Mouse (Mus musculus) liver, embryonic 14.5 days (tissue): ENCODE results near the gene Cep152. TPM values are rescaled to one million over a fixed set of nuclear protein-coding genes. Genes with fewer than 3 reads are reported as not detected.

Source experiments
- ATAC-seq: fragments of 200-750 bp; cut with Nextera tagmentation; 2 replicates; pipeline ENCODE4 v1.8.0; 2017; ENCODE audit warnings: moderate number of reproducible peaks, mild to moderate bottlenecking, moderate library complexity; ENCODE audit not compliant: insufficient read depth
- DNase-seq, 3 experiments: peaks; one replicate each; pipeline ENCODE4 v3.0.0-alpha.2; 2012 to 2013; ENCODE audit warnings: low read depth in 3 of 3, low spot score in 3 of 3
- H3K27ac ChIP-seq: fragments of 300-500 bp; sonication (generic); 2 replicates; pipeline ENCODE4 v1.5.1; 2014; ENCODE audit warnings: moderate library complexity, mild to moderate bottlenecking, control low read depth, inconsistent platforms
- H3K27me3 ChIP-seq: fragments of 300-500 bp; sonication (generic); 2 replicates; pipeline ENCODE4 v1.6.1; 2014; ENCODE audit warnings: mild to moderate bottlenecking, low read length, moderate library complexity; ENCODE audit not compliant: control insufficient read depth, insufficient read depth
- H3K36me3 ChIP-seq: fragments of 300-500 bp; sonication (generic); replicated peaks from 2 replicates; pipeline ENCODE4 v1.6.1; 2014; ENCODE audit warnings: low read depth; ENCODE audit not compliant: control insufficient read depth, insufficient read depth
- H3K4me1 ChIP-seq, 2 experiments: fragments of 200-500 bp in 1 of 2; fragments of 300-500 bp in 1 of 2; sonication (generic) in 1 of 2; replicated peaks; 2 replicates each; pipeline ENCODE4 v1.6.1; 2012 to 2014; ENCODE audit warnings: antibody characterized with exemption in 1 of 2, inconsistent platforms in 1 of 2, low read length in 1 of 2; ENCODE audit not compliant: control insufficient read depth in 2 of 2, insufficient read depth in 2 of 2
- H3K4me2 ChIP-seq: fragments of 300-500 bp; sonication (generic); 2 replicates; pipeline ENCODE4 v1.6.1; 2014; ENCODE audit warnings: low read depth, mild to moderate bottlenecking, control low read depth, moderate library complexity
- H3K4me3 ChIP-seq, 2 experiments: fragments of 200-500 bp in 1 of 2; fragments of 300-500 bp in 1 of 2; sonication (generic) in 1 of 2; 2 replicates each; pipeline ENCODE4 v1.5.1; 2012 to 2014; ENCODE audit warnings: low read depth in 2 of 2, low read length in 2 of 2, mild to moderate bottlenecking in 2 of 2, control low read depth in 1 of 2, inconsistent platforms in 1 of 2, moderate library complexity in 1 of 2; ENCODE audit not compliant: insufficient read depth in 1 of 2
- H3K9ac ChIP-seq: fragments of 300-500 bp; sonication (generic); replicated peaks from 2 replicates; pipeline ENCODE4 v1.6.1; 2014; ENCODE audit warnings: mild to moderate bottlenecking, control low read depth, moderate library complexity
- H3K9me3 ChIP-seq: fragments of 300-500 bp; sonication (generic); 2 replicates; pipeline ENCODE4 v1.6.1; 2016; ENCODE audit warnings: low read length, mixed read lengths; ENCODE audit not compliant: control insufficient read depth
- CTCF ChIP-seq: IDR thresholded peaks from 2 replicates; pipeline ENCODE4 v1.5.1; 2016; ENCODE audit warnings: antibody characterized with exemption, low read depth, control low read depth
- EP300 ChIP-seq: IDR thresholded peaks from 2 replicates; pipeline ENCODE4 v1.6.1; 2016; ENCODE audit warnings: antibody characterized with exemption, low read depth
- WGBS: fragments of 180-500 bp; shearing (Covaris S2); extraction: QIAGEN DNeasy Blood & Tissue Kit; methylation state at CpG from one replicate; pipeline ENCODE4 v1.1.7; 2014; ENCODE audit not compliant: insufficient replicate concordance; 5-methylcytosine and 5-hydroxymethylcytosine counted together
- polyA plus RNA-seq, 2 experiments: library from polyadenylated mRNA; depleted of rRNA in 1 of 2; stranded (reverse) in 1 of 2; unstranded in 1 of 2; fragments of >200 nt; fragmentation: Nextera tagmentation in 1 of 2; extraction: Ambion mirVana in 1 of 2; gene quantifications; 2 replicates each; pipeline versions ENCODE4 v1.2.1 to v1.2.3; 2012 to 2014

Gene Cep152
- polyA plus RNA-seq, 2 experiments: 4.1 to 4.2 TPM

GRCm38 (mm10) chr2:125602970-125603369 lies 21.9 kb downstream of the Cep152 start:
- Histone ChIP-seq H3K4me2 (no peak overlapping the region), H3K27ac (no peak overlapping the region), H3K4me3 (no peak overlapping the region), H3K4me1 (no peaks in the 10 kb centered on the region), H3K9ac (no peak overlapping the region), H3K9me3 (no peaks in the 10 kb centered on the region), H3K36me3 (peaks cover 55% of the 10 kb centered on the region), H3K27me3 (no peaks in the 10 kb centered on the region)
- WGBS: 91% methylated on average over 3 of the region's 3 CpGs
- TF ChIP-seq CTCF (no peak), EP300 (no peak)
- DNase-seq: no peak
- no peak for ATAC-seq

GRCm38 (mm10) chr2:125598958-125599357 lies 26.0 kb downstream of the Cep152 start:
- TF ChIP-seq CTCF (no peak), EP300 (no peak)
- Histone ChIP-seq H3K36me3 (peaks cover 65% of the 10 kb centered on the region), H3K4me2 (no peak overlapping the region), H3K27ac (no peak overlapping the region), H3K9ac (no peak overlapping the region), H3K9me3 (no peaks in the 10 kb centered on the region), H3K4me1 (no peaks in the 10 kb centered on the region), H3K4me3 (no peak overlapping the region), H3K27me3 (no peaks in the 10 kb centered on the region)
- WGBS: 86% methylated on average over 4 of the region's 4 CpGs
- ATAC-seq (no peak), DNase-seq (no peak)

GRCm38 (mm10) chr2:125598251-125598650 lies 26.7 kb downstream of the Cep152 start:
- Histone ChIP-seq H3K4me2 (no peak overlapping the region), H3K4me1 (no peaks in the 10 kb centered on the region), H3K9ac (no peak overlapping the region), H3K27me3 (no peaks in the 10 kb centered on the region), H3K27ac (no peak overlapping the region), H3K4me3 (no peak overlapping the region), H3K9me3 (no peaks in the 10 kb centered on the region), H3K36me3 (peaks cover 65% of the 10 kb centered on the region)
- ATAC-seq (no peak), DNase-seq (no peak)
- TF ChIP-seq CTCF (no peak), EP300 (no peak)
- WGBS: 79% methylated on average over 6 of the region's 6 CpGs

- Histone ChIP-seq H3K27ac (no peak overlapping the region), H3K9me3 (no peaks in the 10 kb centered on the region), H3K4me3 (no peak overlapping the region), H3K27me3 (no peaks in the 10 kb centered on the region), H3K4me2 (no peak overlapping the region), H3K9ac (no peak overlapping the region), H3K36me3 (peaks cover 54% of the 10 kb centered on the region), H3K4me1 (no peaks in the 10 kb centered on the region)
- TF ChIP-seq EP300: no peak
- no peak for TF ChIP-seq CTCF
- no peak for ATAC-seq
- WGBS: 87% methylated on average over 12 of the region's 12 CpGs
- no peak for DNase-seq
Observed at GRCm38 (mm10) chr2:125594786-125595185, 30.1 kb downstream of the Cep152 start.

GRCm38 (mm10) chr2:125594072-125594471 lies 30.8 kb downstream of the Cep152 start:
- H3K9me3 ChIP-seq: no peaks in the 10 kb centered on the region
- H3K27me3 ChIP-seq: no peaks in the 10 kb centered on the region
- H3K27ac ChIP-seq: no peak overlapping the region
- no peak for DNase-seq
- peaks cover 54% of the 10 kb centered on the region for H3K36me3 ChIP-seq
- no peak overlapping the region for H3K4me2 ChIP-seq
- WGBS: 80% methylated on average over 6 of the region's 6 CpGs
- H3K4me1 ChIP-seq: no peaks in the 10 kb centered on the region
- H3K9ac ChIP-seq: no peak overlapping the region
- TF ChIP-seq EP300 (no peak), CTCF (no peak)
- no peak for ATAC-seq
- no peak overlapping the region for H3K4me3 ChIP-seq
